Mouse (Mus musculus): Measurements from ENCODE around the gene Rassf4. TPM values are rescaled to one million over a fixed set of nuclear protein-coding genes. Genes with fewer than 3 reads are reported as not detected.
A peak's percentile ranks its signal among the peaks of the same experiment; 100 is the strongest.

The Rassf4 gene
- total RNA-seq, 2 experiments from 2014 or later: 1.2 to 2.3 TPM

DNA sequence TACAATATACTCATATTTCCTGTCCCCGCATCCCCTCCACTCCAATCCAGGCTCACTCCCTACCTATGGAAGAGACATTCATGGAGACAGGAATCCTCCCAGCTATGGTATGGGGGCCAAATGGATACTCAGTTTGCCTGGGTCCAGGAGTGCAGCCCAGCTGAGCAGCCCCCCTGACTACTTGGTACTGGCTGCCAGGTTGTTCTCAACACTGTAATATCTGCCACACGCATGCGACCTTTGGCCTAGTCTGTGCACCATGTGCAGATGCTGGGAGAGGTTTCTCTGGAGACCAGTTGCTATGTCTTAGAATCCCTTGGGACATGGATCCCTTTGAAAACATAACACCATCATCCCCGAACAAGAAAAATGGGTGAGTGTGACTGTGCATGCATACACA is 2.0 kb downstream of the Rassf4 start:
- no peak for DNase-seq

DNA sequence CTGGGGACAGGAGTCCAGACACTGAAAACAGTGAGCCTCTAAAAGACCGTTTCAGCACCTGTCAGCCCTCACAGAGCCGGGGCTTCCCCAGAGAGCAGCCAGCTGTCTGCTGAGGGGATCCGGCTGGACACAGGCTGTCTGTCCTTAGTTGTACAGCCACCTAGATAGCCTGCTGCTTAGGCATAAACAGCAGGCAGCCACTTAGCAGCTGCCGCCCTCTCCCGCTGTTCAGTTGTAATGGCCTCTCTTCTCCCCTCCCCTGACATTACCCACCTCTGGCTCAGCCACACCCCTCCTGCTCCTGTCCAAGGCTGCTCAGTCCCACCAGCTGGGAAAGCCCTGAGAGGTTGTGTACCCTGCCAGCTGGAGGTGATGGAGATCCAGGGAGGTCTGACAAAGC is 2.7 kb downstream of the Rassf4 start:
- no peak for DNase-seq

DNA sequence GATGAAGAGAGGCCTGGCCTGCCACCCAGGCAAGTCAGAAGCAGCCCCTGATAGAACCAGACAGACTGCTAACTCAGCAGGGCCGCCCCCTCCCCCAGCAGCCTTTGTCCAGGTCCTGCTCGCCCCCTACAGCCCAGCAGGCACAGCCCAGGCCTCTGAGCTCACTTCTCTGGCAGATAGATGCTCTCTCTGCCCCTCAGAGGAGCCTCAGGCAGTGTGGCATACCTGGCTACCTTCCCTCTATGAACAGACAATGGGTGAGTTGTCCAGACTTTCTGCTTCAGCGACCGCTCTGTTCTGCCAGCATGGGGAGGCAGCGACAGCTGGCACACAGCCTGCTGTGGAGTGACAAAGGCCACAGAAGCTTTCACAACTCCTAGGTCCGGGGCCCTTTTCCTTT is 3.6 kb downstream of the Rassf4 start:
- DNase-seq: no peak

DNA sequence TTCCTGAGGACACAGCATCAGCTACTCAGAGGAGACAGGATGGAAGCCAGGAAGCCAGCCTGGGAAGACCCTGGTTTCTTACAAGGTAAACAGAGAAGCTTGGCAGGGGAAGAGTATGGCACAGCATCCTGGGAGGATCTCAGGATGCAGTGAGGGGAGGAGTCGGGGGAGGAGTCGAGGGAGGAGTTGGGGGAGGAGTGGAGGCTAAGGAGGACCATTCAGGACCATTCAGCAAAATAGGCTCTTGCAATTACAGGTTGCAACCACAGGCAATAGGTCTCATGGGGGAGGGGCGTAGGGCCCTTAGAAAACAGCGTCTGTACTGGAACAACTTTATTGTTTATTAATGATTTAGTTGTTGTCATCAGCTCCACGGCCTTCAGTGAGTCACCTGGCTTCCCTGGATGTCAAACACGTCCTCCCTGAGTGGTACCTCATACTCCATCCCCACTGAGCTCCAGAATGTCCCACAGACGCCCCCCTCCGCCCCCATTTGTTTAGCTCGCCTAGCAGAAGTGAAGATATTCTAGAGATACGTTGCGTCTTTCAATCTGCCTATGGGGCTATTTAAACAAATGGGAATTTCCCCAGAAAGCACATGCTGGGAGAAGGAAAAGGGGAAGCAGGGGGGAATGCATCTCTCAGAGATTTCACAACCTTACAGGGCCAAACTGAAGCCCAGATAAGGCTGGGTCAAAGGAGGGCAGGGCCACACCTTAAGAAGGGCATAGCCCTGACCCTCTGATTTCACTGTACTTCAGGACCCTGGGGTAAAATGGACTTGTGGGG is 4.9 kb downstream of the Rassf4 start:
- DNase-seq: no peak

DNA sequence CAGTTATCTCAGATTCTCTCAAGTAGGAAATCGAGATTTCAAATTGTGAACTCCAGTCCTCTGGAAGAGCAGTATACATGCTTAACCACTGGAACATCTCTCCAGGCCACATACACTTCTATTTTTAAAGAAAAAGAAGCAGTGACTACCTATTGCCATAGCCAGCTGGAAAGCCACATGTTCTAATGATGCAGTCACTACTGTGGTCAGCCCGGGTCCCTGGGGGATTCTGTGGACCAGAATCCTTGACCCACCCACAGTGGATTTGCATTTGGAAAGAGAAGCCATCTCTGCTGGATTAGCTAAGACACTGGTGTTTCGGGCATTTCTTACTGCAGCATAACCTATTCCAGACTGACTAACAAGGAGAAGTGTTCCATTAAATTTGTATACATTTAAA is 6.4 kb downstream of the Rassf4 start:
- no peak for DNase-seq

DNA sequence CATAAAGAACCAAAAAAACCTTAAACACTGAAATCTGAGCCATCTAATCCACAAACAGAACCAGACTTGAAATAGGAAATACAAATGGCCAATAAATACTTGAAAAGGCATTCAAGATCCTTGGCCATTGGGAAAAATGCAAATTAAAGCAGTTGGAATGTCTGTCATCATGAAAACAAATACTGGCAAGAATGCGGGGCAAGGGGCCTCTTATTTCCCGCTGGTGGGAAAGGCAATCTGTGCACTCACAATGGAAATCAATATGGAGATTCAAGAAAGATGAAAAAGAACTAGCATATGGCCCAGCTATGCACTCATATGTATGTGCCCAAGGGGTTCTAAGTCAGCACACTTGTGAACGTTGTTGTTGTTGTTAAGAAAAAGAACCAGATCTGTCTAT is 6.9 kb downstream of the Rassf4 start:
- DNase-seq: no peak

DNA sequence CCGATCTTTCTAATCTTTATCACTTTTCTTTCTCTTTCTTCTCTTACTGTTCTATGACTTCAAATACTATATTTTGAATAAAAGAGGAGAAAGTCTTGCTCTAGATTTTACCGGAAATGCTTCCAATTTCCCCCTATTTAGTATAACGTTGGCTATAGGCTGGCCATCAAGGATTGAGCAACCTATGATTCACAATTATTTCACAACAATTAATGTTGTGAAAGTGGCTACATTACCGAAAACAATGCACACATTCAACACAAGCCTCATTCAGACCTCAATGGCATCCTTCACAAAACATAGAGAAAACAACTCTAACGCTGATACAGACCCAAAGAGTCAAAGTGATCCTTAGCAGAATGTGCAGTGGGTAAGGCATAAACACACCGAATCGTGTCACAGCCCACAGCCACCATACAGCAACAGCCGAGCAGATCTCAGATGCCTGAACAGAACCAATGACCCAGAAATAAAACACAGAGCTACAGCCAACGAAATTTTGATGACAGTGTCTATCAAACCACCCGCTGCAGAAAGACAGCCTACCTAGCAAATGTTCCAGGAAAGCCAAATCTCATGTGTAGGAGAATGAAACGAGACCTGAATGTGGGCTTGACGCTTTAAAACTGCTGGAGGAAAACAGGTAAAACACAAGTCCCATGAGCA is 7.5 kb downstream of the Rassf4 start:
- no peak for DNase-seq

DNA sequence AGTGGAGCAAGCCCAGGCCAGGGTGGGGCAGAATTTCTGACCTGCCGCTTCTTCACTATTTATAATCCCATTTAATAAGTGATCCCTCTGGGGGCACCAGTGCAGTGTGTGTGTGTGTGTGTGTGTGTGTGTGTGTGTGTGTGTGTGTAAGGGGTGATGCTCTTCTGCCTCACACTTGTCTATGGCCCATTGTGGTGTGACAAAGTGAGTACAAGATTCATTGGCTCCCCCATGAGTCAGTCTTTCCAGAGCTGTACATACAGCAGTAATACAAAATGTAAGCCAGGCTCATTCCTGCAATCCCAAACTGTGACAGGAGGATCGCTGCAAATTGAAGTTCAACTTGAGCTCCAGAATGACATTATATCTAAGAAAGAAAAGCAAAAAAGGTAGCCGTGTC is 8.9 kb downstream of the Rassf4 start:
- no peak for DNase-seq

DNA sequence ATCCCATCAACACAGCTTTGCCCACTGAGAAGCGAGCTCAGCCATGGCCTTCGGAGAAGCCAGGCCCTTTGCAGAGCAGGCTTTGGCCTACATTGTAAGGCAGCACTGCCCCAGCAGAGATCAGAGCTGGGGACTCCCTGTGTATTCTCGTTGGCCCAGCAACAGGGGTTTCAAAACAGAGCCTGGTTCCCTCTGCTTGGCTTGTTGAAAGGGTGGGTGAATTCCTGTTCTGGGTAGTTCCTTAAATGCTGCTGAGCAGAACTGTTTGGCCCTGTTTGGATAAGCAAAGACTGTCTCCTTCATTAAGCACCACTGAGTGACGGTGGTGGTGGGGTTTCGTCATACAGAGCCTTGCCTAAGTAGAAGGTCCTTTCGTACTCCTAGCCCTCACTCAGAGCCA is 9.7 kb downstream of the Rassf4 start:
- DNase-seq: no peak

DNA sequence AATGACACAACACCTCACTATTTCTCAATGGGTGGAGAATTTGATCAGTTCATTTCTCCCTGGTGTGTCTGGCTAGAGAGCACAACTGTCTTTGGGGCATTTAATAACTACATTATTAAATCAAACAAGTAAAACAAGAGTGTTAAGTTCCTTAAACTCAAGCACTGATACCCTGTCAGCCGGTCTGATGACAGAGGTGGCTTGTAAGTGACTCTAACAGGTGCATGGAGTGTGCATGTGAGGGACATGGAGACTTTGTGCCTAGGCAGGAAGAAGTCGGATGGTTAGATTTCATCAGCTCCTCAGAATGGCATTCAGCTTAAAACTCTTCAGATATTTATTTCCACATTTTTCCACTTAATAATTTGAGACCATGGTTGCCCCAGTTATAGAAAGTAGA is 10.4 kb downstream of the Rassf4 start:
- no peak for DNase-seq

DNA sequence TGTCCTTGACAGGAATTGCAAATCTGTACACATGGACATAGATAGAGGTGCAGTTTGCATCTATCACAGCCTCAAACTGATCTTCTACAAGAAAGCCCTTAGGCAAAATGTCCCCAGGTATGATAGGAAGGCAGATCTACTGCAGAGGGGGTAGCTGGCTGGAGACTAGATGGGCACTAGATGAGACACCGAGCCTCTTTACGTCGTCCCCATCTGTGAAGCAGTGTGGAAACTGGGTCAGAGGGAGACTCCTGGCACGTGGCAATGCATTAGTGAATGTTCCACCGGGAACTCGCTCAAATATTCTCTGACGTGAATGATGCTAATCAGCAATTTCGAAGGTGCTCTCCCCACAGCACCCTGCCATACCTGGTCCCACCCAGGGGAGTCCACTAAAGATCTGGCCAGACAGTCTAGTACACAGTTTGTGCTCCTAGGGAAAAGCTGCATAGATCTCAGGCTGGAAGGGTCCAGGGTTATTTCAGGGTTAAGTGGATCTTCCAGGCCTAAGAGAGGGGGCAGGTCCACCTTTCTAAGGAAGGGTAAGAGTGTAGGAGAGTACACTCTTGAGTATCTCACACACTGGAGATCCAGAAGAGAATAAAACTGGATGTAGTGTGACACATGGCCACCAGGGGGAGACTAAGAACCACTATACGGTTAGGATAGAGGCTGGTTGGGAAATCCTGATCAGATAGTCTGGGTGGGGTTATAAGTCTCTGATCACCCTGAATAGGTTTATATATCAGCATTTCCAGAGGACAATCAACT is 19.9 kb downstream of the Rassf4 start:
- DNase-seq: no peak

DNA sequence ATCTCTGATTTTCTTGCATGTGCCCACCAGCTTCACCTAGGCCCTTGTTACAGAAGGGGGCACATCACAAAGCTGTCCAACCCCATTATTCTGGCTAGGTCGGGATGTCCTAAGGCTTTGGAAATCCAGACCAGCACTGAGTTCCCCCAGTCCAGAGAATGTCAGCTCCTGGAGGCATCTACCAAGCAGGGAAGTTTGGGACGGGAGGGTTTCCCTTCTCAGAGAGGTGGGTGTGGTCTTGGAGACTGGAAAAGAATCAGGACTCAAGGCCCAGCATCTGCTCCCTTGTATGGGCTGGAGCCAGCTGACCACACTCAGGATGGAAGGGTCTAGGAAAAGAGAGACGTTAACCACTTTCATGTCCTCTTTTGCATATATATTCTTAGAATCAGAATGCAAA is 20.6 kb downstream of the Rassf4 start:
- DNase-seq: no peak

DNA sequence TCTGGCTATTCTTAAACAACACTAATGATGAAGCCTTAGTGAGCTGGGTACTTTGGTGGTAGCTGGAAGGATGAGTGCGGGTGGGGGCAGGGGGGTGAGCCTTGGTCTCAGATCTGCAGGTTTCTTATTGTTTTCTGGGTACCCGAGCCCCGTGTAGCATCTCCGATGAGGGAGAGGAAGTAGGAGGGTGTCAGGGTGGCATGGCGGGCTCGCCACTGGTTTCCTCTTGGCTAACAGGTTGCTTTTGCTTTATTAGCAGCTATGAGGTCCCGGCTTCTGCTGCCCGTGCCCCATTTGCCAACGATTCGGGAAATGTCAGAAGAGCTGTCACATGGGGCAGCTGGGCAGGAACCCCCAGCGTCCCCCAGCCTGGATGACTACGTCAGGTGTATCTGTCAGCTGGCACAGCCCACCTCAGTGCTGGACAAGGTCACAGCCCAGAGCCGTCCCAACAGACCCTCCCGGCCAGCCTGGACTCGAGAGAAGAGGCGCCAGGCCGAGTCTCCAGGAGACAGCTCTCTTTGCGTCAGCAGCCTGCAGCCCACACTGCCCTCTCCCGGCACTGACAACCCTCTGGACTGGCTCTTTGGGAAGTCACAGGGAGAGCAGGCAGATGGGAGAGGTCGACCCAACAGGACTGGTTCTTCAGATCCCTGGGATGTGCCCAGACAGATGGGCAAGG is 22.2 kb downstream of the Rassf4 start:
- DNase-seq: peak; percentile 38

DNA sequence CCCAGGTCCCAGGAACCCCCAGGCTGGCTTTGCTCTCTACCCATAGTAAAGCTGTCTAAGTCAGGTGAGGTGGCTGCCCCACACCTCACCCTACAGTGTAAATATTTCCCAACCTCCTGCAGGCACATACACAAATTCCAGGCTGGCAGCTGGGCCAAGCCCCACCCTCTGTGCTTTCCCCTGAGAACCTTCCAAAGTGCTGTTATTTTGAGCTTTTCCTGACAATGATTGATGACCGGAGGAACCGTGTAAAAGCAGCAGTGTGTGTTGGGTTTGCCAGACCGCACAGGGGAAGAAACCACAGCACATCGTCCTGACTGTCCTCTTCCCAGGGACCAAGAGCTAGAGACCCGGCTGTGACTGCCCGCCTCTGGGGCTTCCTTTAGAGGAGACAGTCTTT is 23.3 kb downstream of the Rassf4 start, which contains the start of gene Depp1:
Gene Depp1 (plus strand): TSS at position 204 of the 400 bp plus-strand sequence.
- peak; percentile 75 for DNase-seq

DNA sequence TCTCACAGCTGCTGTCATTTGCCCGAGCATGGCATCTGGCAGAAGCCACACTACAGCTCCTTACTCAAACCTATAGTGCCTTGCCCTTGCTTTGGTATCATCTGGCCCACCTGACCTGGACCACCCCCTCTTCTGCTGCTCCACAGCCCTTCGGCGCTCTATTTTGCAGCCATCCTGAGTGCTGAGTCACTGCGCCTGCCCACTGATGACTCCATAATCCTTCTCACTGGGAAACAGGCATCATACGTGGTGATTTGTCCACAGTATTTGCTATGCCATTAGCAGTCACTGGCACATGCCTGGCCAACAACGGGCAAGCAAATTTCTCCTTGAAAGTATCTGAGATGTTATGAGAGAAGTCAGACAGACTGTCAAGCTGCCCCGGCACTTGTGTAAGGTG is 23.9 kb downstream of the Rassf4 start:
- DNase-seq: no peak

DNA sequence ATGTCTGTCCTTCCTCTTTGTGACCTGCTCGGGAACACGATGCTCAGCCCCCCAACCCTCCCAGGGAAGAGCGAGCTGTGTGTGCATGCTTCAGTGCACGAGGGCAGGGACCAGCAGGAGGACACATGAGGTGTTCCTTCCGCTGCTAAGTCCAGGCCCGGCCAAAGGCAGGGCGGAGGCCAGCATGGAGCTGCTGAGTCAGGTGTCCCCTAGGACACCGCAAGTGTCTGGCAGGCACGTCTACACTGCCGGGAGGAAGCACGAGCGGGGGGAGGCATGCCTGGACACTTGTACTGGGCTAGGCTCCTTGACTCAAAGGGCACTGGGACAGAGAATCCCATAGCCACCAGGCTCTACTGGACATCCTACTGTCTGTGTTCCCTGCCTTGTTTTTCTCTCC is 26.0 kb downstream of the Rassf4 start:
- DNase-seq: peak; percentile 86

DNA sequence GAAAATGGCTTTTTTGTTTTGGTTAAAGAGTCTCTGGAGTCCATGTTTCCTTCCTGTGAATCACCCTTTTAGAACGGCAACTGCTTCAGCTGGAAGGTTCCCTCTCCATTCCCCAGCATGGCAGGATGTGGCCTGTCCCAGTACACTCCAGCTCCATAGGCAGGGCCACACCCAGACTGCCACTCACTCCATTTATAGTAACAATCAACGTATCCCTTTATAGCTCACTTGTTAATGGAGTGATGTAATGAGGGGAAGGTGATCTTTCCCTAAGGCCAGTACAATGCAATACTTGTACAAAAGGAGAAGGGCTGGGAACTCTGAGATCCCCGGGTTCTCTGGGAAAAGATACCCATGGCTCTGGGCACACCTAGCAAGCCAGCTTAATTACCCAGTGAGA is 29.4 kb downstream of the Rassf4 start:
- DNase-seq: no peak

DNA sequence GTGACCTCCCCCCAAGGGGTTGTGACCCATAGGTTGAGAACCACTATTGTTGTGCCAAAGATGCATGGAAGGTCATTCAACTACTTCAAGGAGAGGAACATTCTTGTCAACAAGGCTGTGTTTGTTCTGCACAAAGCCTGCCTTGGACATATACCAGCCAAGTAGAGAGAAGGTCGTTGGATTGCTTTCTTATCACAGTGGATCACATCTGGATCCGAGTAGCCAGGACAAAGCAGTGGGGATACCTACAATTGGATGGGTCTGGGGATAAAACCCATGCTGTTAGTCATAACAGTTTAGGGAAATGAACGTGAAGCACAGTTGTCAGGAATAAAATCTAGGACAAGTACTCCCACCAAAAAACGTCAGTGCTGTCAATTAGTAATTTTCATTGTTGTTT is 29.9 kb downstream of the Rassf4 start:
- no peak for DNase-seq

DNA sequence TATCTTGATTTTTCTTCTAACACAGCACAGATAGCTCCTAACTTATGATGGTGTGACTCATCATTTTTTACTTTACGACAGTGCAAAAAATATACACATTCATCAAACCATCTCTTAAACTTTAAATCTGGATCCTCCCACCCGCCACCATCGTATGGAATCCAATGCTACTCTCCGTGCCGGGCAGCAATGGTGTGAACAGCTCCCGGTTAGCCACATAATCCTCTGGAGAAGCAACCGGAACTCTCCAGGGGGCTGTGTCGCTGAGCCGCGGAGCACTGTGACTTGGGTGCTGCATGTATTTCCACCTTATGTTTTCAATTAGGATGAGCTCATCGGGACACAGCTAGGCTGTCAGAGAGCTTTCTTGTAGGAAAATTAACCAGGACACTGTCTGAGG is 30.8 kb downstream of the Rassf4 start:
- no peak for DNase-seq

DNA sequence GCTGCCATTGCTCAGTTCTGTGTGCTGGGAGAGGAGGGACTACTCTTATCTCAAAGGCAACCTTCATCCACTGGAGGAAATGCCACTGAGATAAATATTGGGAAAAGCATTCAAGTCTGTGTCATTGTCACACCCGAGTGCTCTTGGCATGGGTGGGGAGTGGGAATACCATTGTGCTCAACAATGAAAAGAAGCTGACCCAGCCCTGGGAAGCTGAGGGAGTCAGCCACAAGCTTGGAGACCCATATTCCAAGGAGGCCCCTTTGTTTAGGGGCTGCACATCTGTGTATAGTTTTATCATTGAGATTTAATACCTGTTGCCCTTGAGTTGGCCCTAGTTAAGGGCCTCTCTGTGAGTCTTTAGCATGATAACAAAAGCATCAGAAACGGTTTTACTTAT is 34.1 kb downstream of the Rassf4 start:
- no peak for DNase-seq

DNA sequence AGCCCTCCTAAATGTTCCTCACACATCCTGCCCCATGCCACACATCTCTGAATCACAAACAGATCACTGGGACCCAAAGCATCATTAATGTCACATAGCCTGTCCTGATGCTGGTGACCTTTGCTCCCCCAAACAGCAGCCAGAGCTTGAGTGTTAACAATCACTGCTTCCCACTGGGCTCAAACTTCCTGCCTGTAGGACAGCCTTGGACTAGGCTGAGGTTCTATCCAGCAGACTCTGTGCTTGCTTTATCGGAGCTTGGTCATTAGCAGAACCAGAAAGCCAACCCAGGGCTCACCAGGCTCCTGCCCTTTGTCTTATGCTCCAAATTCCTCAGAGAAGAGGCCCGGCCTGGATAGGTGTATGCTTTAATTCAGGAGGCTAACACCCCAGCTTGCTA is 34.9 kb downstream of the Rassf4 start:
- DNase-seq: no peak

DNA sequence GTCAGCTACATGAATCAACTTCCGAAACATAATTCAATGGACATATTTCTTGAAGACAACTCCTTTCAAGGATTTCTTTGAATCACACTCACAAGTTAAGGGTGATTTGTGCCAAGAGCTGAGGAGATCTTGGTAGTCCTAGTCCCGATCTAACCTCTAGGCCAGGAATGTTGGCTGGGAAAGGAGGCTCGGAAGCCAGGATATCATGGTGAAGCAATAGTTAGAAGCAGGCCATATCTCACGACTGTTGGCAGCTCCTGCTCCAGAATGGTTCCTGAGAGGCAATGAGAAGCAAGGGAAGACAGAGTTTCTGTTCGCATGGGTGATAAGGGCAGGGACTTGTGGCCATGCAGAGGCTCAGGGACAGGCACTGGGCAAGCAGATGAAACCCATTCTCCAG is 36.3 kb downstream of the Rassf4 start:
- DNase-seq: peak; percentile 38
